Mouse (Mus musculus): ENCODE results near the gene Ckm.

Ckm gene

GRCm38 (mm10) chr7:19432475-19432874 is 27.9 kb downstream of the Ckm start:
- no peak for DNase-seq (ENCODE audit: low spot score)

GRCm38 (mm10) chr7:19436276-19436675 is 31.7 kb downstream of the Ckm start:
- no peak for DNase-seq (ENCODE audit: low spot score)

- no peak for DNase-seq (ENCODE audit: low spot score)
Observed at GRCm38 (mm10) chr7:19437048-19437447, 32.5 kb downstream of the Ckm start.

DNA sequence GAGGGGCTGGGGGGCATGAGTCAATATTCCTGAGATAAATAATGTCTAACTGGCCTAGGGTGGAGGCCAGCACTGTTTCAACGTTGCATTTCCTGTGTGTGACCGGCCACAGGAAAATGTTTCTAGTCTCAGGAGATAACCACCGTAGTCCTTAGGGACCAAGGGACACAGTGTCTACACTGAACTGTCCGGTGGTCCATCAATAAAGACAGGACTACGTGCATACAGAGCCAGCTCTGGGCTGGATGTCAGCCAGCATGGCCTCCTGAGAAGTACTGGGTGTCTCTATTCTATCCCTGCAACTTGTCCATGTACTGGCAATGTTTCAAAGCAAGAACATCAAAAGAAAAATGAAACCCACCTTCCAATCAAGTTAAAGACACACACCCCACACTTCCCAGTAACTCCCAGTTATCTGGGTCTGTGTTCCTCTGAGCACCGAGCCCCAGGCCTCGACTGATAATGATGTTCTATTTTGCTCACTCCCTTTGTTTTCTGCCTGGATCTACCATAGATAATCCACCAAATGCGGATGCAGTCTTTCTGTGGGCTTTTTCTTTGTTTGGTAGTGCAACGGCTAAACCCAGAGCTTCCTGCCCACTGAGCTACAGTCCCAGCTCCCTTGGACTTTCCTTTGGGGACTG is 37.0 kb downstream of the Ckm start:
- no peak for DNase-seq (ENCODE audit: low spot score)

GRCm38 (mm10) chr7:19443344-19443743 is 38.8 kb downstream of the Ckm start:
- DNase-seq (ENCODE audit: low spot score), result peak; percentile 89

- no peak for DNase-seq (ENCODE audit: low spot score)
Observed at GRCm38 (mm10) chr7:19444801-19445200, 40.2 kb downstream of the Ckm start.

- DNase-seq (ENCODE audit: low spot score), result no peak
Observed at GRCm38 (mm10) chr7:19447689-19448088, 43.1 kb downstream of the Ckm start.

DNA sequence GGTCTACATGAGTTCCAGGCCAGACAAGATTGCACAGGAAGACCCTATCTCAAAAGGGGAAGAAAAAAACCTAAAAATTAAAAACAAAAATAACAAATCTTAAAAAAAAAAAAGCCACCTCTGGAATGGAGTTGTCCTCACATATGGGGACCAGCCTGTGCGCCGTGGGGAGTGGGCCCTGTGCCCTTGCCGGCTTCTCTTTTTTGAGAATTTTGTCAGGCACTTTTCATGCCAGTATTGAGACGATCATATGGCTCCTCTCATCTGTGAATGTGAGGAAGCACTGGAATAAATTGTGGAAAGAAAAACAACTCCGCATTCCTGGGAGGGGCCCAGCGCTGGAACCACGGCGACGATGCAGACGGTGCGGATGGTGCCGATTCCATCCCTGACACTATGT is 44.6 kb downstream of the Ckm start:
- no peak for DNase-seq (ENCODE audit: low spot score)

DNA sequence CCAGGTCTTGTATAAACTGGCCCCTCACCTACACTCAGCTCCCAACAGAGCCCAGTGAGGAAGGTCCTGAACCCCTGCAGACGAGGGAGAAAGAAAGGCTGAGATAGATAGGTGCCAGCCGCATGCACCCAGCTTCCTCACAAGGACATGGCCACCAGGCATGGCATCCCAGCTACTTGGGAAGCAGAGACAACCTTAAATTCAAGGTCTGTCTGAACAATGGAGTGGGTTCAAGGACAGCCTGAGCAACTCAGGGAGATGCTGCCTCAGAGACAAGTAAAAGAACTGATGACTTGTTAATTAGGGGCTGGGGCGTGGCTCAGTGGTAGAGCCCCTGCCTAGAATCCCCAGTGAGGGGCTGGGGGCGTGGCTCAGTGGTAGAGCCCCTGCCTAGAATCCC is 50.6 kb downstream of the Ckm start:
- no peak for DNase-seq (ENCODE audit: low spot score)

DNA sequence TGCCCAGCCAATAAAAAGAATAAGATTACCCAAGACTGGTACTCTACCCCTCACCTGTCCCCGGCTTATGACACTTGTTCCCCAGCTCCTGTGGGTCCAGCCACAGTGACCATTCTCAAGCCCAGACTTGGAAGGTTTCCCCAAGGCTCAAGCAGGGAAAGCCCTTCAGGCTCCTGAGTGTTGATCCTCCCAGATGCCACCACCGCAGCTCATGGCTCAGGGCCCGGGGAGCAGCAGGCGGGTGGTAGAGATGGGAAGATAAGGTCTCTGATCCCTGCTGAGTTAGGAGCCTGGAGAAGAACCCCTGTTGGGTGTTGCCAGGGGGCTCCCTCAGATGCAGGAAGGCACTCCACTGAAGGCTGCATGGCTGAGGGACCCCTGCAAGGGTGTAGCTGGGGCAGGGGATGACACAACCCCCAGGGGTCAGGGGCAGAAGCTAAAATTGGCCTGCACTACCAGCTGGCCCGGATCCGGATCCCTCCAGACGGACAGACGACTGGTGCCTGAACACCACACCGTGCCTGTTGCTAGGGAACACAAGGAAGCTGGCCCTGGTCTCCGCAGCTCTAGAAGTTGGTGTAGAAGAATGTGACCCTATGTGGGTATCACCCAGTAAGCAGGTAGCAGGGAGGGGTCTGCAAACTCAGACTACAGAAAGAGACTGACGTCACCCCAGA is 51.4 kb downstream of the Ckm start:
- DNase-seq (ENCODE audit: low spot score), result no peak

GRCm38 (mm10) chr7:19456628-19457027 is 52.1 kb downstream of the Ckm start:
- DNase-seq (ENCODE audit: low spot score), result no peak

- DNase-seq (ENCODE audit: low spot score), result no peak
Observed at GRCm38 (mm10) chr7:19457414-19458071, 53.0 kb downstream of the Ckm start.

DNA sequence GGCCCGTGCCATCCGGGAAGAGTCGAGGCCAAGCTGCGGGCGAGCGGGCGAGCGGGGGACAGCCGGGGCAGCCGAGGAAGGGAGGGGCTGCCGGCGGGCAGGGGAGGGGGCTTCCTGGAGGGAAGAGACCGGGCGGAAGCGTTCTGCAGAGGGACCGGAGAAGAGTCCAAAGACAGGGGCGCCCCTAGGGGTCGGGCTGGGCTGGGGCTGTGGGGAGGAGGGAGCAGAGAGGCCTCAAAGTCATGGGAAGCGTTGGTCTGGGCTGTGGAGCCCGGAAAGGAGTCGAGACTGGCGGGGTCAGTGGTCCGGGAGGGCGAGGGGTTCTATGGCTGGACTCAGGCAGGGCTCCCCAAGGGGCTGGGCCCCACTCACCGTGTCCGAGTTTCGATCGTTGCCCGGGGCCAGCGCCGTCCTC is 53.5 kb downstream of the Ckm start:
- peak; percentile 90 for DNase-seq (ENCODE audit: low spot score)

GRCm38 (mm10) chr7:19458591-19459111 is 54.1 kb downstream of the Ckm start, which contains the start of gene Mark4:
Mark4 (minus strand) TSS chr7:19458821.
- peak; percentile 90 for DNase-seq (ENCODE audit: low spot score)

DNA sequence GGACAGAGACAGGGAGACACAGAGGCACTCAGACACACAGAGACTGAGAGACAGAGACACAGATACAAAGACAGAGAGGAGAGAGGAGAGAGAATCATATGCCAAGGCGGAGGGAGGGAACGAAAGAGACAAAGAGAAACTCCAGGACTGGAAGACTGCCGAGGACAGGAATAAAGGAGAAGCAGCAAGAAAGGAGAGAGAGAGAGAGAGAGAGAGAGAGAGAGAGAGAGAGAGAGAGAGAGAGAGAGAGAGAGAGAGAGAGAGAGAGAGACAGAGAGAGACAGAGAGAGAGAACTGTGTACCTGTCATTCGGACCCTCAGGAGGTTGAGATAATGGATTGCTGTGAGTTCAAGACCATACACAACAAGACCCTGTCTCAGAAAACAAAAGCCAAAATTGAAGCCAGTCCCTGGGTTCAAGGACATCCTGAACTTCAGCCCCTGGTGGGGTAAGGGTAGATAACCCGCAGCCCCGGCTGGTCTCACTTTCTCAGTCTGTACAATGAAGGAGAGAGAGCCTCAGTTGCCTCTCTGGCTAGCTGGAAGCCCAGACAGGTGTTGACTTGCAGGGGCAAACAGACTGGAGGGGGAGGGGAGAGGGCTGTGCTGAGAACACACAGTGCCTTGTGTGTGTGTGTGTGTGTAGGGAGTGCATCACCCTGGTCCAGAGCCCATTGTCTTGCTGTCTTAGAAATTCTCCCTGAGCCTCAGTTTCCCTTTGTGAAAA is 54.7 kb downstream of the Ckm start:
- DNase-seq (ENCODE audit: low spot score), result no peak

DNA sequence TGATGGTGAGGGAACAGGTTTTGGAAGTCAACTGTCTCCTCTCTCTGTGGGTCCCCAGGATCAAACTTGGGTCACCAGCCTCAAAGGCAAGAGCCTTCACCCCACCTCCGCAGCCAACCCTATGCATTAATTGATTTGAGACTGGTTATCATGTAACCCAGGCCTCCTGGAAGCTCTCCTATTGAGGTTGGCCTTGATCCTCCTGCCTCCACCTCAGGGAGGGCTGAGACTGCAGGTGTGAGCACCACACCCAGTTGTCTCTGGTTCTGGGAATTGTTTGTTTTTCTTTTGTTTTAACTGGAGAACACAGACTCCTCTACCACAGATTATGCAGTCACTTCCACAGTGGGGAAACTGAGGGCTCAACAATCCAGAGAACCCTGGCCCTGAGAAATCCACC is 55.9 kb downstream of the Ckm start:
- no peak for DNase-seq (ENCODE audit: low spot score)

- DNase-seq (ENCODE audit: low spot score), result peak; percentile 93
Observed at GRCm38 (mm10) chr7:19461488-19461887, 56.9 kb downstream of the Ckm start.

DNA sequence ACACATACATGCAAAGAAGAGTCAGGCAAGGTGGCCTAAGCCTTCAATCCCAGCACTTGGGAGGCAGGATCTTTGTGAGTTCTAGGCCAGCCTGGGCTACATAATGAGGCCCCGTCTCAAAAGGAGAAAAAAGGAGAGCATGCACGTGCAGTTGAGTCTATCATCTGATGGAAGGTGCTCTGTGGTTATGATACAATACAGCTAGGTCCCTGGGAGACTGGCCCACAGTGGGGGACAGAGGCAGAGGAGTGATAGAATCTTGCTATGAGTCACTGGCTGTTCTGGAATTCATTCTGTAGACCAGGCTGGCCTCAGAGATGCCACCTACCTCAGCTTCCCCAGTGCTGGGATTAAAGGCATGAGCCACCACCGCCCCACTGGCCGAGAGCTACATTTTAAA is 57.9 kb downstream of the Ckm start:
- DNase-seq (ENCODE audit: low spot score), result no peak

DNA sequence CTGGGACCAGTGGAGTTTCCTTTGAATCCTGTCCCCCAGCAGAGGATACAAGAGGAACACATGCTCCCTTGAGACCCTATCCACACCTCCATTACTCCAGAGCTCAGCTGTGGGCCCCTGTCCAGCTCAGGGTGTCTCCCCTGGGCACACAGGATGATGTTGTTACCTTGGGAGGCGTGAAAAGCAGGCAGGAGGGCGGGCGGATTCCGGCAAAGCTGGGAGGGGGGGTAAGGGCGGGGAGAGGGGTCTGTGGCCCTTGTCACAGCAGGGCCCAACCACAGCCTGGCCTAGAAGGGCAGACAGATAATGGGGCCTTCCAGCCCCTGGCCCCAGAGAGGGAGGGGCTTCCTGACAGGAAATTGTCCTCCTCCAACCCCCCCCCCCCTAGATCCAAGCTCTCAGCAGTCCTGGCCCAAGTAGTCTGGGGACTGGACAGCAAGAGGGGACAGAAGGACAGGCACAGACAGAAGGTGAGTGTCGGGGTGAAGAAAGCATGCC is 58.4 kb downstream of the Ckm start, which contains the start of gene Exoc3l2:
TSS of gene Exoc3l2 (plus strand) at position 448 of the 498 bp plus-strand sequence.
- no peak for DNase-seq (ENCODE audit: low spot score)

- peak; percentile 67 for DNase-seq (ENCODE audit: low spot score)
Observed at GRCm38 (mm10) chr7:19464367-19465307, 60.1 kb downstream of the Ckm start.

GRCm38 (mm10) chr7:19466602-19467145 is 62.1 kb downstream of the Ckm start:
- DNase-seq (ENCODE audit: low spot score), result no peak

Measured in embryo, embryonic 10.5 days (tissue).